Mouse (Mus musculus): ENCODE data around the gene Mc3r. TPM values are rescaled to one million over a fixed set of nuclear protein-coding genes. Genes with fewer than 3 reads are reported as not detected.

The Mc3r gene
- polyA plus RNA-seq, 1 experiment, result not detected

- H3K27ac ChIP-seq (ENCODE audit: insufficient read depth, low read depth, low read length), result no peak overlapping the region
- no peaks in the 10 kb centered on the region for H3K27me3 ChIP-seq (replicated peaks; ENCODE audit: control insufficient read depth, insufficient read depth, low read length)
- WGBS, result 35% methylated on average over 7 of the region's 7 CpGs
- TF ChIP-seq CTCF (conservative IDR thresholded peaks at IDR 0.05; ENCODE audit: insufficient read depth, insufficient read length, low read depth, low read length) (peak; percentile 53), POLR2A (IDR thresholded peaks at IDR 0.05; ENCODE audit: low read depth, low read length) (no peak)
- H3K36me3 ChIP-seq (ENCODE audit: control insufficient read depth, insufficient read depth, low read length), result no peaks in the 10 kb centered on the region
- peak; percentile 35 for DNase-seq
- no peaks in the 10 kb centered on the region for H3K4me1 ChIP-seq (ENCODE audit: control insufficient read depth, insufficient read depth, low read length)
- H3K4me3 ChIP-seq (ENCODE audit: insufficient read depth, low read depth, low read length), result no peak overlapping the region
Observed at GRCm38 (mm10) chr2:172226945-172227344, 21.3 kb upstream of the Mc3r start.

GRCm38 (mm10) chr2:172227808-172228207 is 20.5 kb upstream of the Mc3r start:
- Histone ChIP-seq H3K36me3 (ENCODE audit: control insufficient read depth, insufficient read depth, low read length) (no peaks in the 10 kb centered on the region), H3K27ac (ENCODE audit: insufficient read depth, low read depth, low read length) (no peak overlapping the region), H3K27me3 (replicated peaks; ENCODE audit: control insufficient read depth, insufficient read depth, low read length) (no peaks in the 10 kb centered on the region), H3K4me3 (ENCODE audit: insufficient read depth, low read depth, low read length) (no peak overlapping the region), H3K4me1 (ENCODE audit: control insufficient read depth, insufficient read depth, low read length) (no peaks in the 10 kb centered on the region)
- WGBS, result 94% methylated on average over 3 of the region's 3 CpGs
- no peak for DNase-seq
- TF ChIP-seq POLR2A (IDR thresholded peaks at IDR 0.05; ENCODE audit: low read depth, low read length), result no peak
- TF ChIP-seq CTCF (conservative IDR thresholded peaks at IDR 0.05; ENCODE audit: insufficient read depth, insufficient read length, low read depth, low read length), result 0 out of 2 replicates have a peak, but pooled peaks have one; percentile 3

GRCm38 (mm10) chr2:172229190-172229589 is 19.1 kb upstream of the Mc3r start:
- H3K27me3 ChIP-seq (replicated peaks; ENCODE audit: control insufficient read depth, insufficient read depth, low read length), result no peaks in the 10 kb centered on the region
- no peaks in the 10 kb centered on the region for H3K4me1 ChIP-seq (ENCODE audit: control insufficient read depth, insufficient read depth, low read length)
- no peak overlapping the region for H3K27ac ChIP-seq (ENCODE audit: insufficient read depth, low read depth, low read length)
- 32% methylated on average over 3 of the region's 3 CpGs for WGBS
- no peaks in the 10 kb centered on the region for H3K36me3 ChIP-seq (ENCODE audit: control insufficient read depth, insufficient read depth, low read length)
- TF ChIP-seq POLR2A (IDR thresholded peaks at IDR 0.05; ENCODE audit: low read depth, low read length), result no peak
- no peak for TF ChIP-seq CTCF (conservative IDR thresholded peaks at IDR 0.05; ENCODE audit: insufficient read depth, insufficient read length, low read depth, low read length)
- DNase-seq, result no peak
- H3K4me3 ChIP-seq (ENCODE audit: insufficient read depth, low read depth, low read length), result no peak overlapping the region

GRCm38 (mm10) chr2:172230126-172230525 is 18.2 kb upstream of the Mc3r start:
- no peaks in the 10 kb centered on the region for H3K36me3 ChIP-seq (ENCODE audit: control insufficient read depth, insufficient read depth, low read length)
- TF ChIP-seq POLR2A (IDR thresholded peaks at IDR 0.05; ENCODE audit: low read depth, low read length) (no peak), CTCF (conservative IDR thresholded peaks at IDR 0.05; ENCODE audit: insufficient read depth, insufficient read length, low read depth, low read length) (no peak)
- WGBS, result 58% methylated on average over 4 of the region's 4 CpGs

GRCm38 (mm10) chr2:172238220-172238619 is 10.1 kb upstream of the Mc3r start:
- Histone ChIP-seq H3K36me3 (ENCODE audit: control insufficient read depth, insufficient read depth, low read length) (no peaks in the 10 kb centered on the region), H3K4me3 (ENCODE audit: insufficient read depth, low read depth, low read length) (no peak overlapping the region), H3K27me3 (replicated peaks; ENCODE audit: control insufficient read depth, insufficient read depth, low read length) (no peaks in the 10 kb centered on the region; the same call in 1 of the 2 replicates), H3K4me1 (ENCODE audit: control insufficient read depth, insufficient read depth, low read length) (no peaks in the 10 kb centered on the region), H3K27ac (ENCODE audit: insufficient read depth, low read depth, low read length) (no peak overlapping the region)
- DNase-seq, result no peak
- no peak for TF ChIP-seq POLR2A (IDR thresholded peaks at IDR 0.05; ENCODE audit: low read depth, low read length)
- TF ChIP-seq CTCF (conservative IDR thresholded peaks at IDR 0.05; ENCODE audit: insufficient read depth, insufficient read length, low read depth, low read length), result no peak
- 83% methylated on average over 5 of the region's 5 CpGs for WGBS

More at GRCm38 (mm10) chr2:172230126-172230525, 18.2 kb upstream of the Mc3r start:
- no peak overlapping the region for H3K4me3 ChIP-seq (ENCODE audit: insufficient read depth, low read depth, low read length)
- no peaks in the 10 kb centered on the region for H3K27me3 ChIP-seq (replicated peaks; ENCODE audit: control insufficient read depth, insufficient read depth, low read length)
- no peak overlapping the region for H3K27ac ChIP-seq (ENCODE audit: insufficient read depth, low read depth, low read length)
- no peaks in the 10 kb centered on the region for H3K4me1 ChIP-seq (ENCODE audit: control insufficient read depth, insufficient read depth, low read length)
- no peak for DNase-seq

- TF ChIP-seq POLR2A (IDR thresholded peaks at IDR 0.05; ENCODE audit: low read depth, low read length) (no peak), CTCF (conservative IDR thresholded peaks at IDR 0.05; ENCODE audit: insufficient read depth, insufficient read length, low read depth, low read length) (no peak)
- DNase-seq, result peak; percentile 47
- no peaks in the 10 kb centered on the region for H3K36me3 ChIP-seq (ENCODE audit: control insufficient read depth, insufficient read depth, low read length)
- no peaks in the 10 kb centered on the region for H3K4me1 ChIP-seq (ENCODE audit: control insufficient read depth, insufficient read depth, low read length)
- H3K27ac ChIP-seq (ENCODE audit: insufficient read depth, low read depth, low read length), result no peak overlapping the region
- H3K27me3 ChIP-seq (replicated peaks; ENCODE audit: control insufficient read depth, insufficient read depth, low read length), result no peaks in the 10 kb centered on the region; the same call in 1 of the 2 replicates
- 11% methylated on average over 5 of the region's 5 CpGs for WGBS
- H3K4me3 ChIP-seq (ENCODE audit: insufficient read depth, low read depth, low read length), result no peak overlapping the region
Observed at GRCm38 (mm10) chr2:172241031-172241430, 7.3 kb upstream of the Mc3r start.

- DNase-seq, result no peak
- no peak overlapping the region for H3K4me3 ChIP-seq (ENCODE audit: insufficient read depth, low read depth, low read length)
- no peak overlapping the region for H3K27ac ChIP-seq (ENCODE audit: insufficient read depth, low read depth, low read length)
- TF ChIP-seq CTCF (conservative IDR thresholded peaks at IDR 0.05; ENCODE audit: insufficient read depth, insufficient read length, low read depth, low read length), result no peak
- no peak for TF ChIP-seq POLR2A (IDR thresholded peaks at IDR 0.05; ENCODE audit: low read depth, low read length)
- no peaks in the 10 kb centered on the region for H3K36me3 ChIP-seq (ENCODE audit: control insufficient read depth, insufficient read depth, low read length)
- 34% methylated on average over 8 of the region's 8 CpGs for WGBS
- no peaks in the 10 kb centered on the region; the same call in 1 of the 2 replicates for H3K27me3 ChIP-seq (replicated peaks; ENCODE audit: control insufficient read depth, insufficient read depth, low read length)
- no peaks in the 10 kb centered on the region for H3K4me1 ChIP-seq (ENCODE audit: control insufficient read depth, insufficient read depth, low read length)
Observed at GRCm38 (mm10) chr2:172245497-172245896, 2.8 kb upstream of the Mc3r start.

All from kidney, adult 2 months (tissue).